Mouse (Mus musculus) T-helper 17 cell (primary cell): ENCODE results near the gene Gm7324.
"Not testable (repeated sequence)": the region's sequence is repeated elsewhere in the genome, so short reads cannot be mapped to it uniquely, and the experiment has no call there.

Source experiments
- in situ Hi-C, 2 experiments: fragments of 300-600 bp; cut with MboI, MseI; formaldehyde crosslinking; loops; 1 replicate in 1 of 2; 2 replicates in 1 of 2; pipeline ENCODE4 v1.15.1; 2025; ENCODE audit warnings: high pct_unique_total_duplicates in 2 of 2

The Gm7324 gene

GRCm38 (mm10) chr14:43697621-43698020, at the start of gene Gm7324:
Gm7324 (plus strand) TSS chr14:43697828.
- in situ Hi-C loops = loop anchor here in 1 of 2 experiments (25.0 kb wide), 2 partner anchors 135 to 1435 kb away; partner anchors contain the start of gene Gm17026

GRCm38 (mm10) chr14:43677099-43677498, 20.5 kb upstream of the Gm7324 start, which contains the start of gene Gm8165:
Gm8165 (minus strand) TSS chr14:43677199.
- in situ Hi-C loops = loop anchor here in 1 of 2 experiments (10.0 to 25.0 kb wide), 3 partner anchors 115 to 1415 kb away; partner anchors contain the start of genes Gm17026 and Gm8232

GRCm38 (mm10) chr14:43727385-43727784, 29.8 kb downstream of the Gm7324 start, which contains the start of gene Gm16506:
Gm16506 (minus strand) TSS chr14:43727485.
- in situ Hi-C loops = loop anchor here in 1 of 2 experiments (5.0 kb wide), 1 partner anchor 60 kb away; no protein-coding TSS in a partner anchor

- in situ Hi-C loops = not testable (repeated sequence)
These were observed 49.9 kb downstream of the Gm7324 start, which contains the start of gene Gm6526 for GRCm38 (mm10) chr14:43747566-43747965. Gm6526 (plus strand) TSS chr14:43747866.
